Mouse (Mus musculus) lung, postnatal 10 days (tissue): ENCODE data around the gene Tecpr2.

ENCODE experiments used
- DNase-seq: peaks from one replicate; pipeline ENCODE4 v3.0.0; 2021

The Tecpr2 gene

DNA sequence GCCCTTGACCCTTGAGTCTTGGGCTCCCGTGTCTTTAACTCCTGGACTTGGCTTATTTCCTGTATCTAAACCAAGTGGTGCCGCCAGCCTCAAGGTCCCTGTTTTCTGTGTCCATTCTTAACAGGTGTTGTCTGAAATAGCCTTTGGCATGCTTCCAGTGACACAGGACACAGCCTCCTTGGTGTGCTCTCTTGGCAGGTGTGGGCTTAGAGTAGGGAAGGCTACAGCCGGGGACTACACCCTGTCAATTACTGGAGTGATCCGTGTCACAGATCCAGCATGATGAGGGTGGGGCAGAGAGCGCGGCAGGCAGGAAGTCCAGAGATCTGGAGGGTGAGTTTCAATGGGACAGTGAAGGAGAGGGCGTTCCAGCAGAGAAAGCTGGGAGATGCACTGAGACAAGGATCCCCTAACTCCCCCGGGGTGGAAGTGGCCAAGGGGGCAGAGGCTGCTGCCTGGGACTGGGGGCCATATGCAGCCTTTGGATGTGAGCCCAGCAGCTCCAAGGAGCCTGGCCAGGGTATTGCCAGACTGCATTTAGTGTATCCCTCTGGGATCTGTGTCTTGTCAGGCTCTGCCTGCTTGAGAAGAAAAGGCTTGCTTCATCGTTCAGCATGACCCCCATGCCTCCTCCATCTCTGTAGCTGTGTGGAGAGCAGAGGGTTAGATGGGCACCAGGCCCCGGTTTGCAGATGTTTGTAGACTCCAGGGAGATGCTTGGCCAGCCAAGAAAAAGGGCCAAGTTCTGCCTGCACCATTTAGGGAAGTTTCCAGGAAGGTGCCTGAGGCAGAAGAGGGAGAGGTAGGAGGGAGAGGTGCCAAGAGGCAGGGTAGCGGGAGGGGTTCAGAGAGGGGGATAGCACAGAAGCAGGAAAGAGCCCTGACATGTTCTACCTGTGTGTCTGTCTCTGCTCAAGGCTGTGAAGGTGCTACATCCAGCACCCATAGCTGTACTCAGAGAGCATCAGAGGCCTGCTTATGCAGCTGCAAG is 119.7 kb downstream of the Tecpr2 start:
- peak; percentile 33 for DNase-seq

DNA sequence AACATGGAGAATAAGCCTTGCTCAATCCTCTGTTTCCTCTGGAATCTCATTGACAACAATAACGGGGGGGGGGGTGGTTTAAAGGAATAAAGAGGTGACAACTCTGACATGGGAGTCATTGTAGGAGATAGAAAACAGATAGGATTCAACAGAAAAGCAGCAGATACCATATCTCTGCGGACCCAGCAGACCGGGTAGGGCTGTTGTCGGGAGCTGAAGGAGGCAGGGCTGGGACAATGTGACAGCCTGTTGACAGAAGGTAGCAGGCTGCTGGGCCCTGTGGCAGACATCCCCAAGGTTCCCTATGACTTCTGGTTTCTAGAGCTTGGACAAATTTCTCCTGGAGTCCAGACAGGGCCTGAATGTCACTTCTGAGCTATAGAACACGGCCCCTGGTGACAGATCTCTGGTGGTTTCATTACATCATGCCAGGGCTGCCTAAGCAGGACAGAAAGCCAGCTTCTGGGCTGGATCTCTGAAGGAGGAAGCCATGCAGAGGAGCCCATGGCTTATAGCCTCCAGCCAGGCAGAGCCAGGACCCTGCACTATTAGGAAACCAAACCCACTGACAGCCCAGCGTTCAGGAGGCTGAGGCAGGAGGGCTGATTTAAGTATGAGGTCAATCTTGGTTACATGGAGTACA is 120.7 kb downstream of the Tecpr2 start:
- peak; percentile 33 for DNase-seq

DNA sequence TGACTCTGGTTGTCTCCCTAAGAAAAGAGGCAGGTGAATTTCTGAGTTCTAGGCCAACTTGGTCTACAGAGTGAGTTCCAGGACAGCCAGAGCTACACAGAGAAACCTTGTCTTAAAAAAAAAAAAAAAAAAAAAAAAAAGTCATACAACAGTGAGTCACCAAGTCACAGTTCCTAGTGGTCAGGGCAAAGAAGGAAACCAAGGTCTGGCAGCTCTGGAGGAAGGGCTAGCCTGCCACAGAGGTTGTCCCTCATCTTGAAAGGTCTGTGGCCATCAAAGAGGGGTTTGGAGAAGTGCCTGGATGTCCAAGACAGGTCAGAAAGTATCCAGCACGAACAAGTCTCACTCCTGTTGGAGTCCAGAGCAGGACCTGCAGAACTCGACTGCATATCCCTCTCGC is 127.7 kb downstream of the Tecpr2 start:
- no peak for DNase-seq

DNA sequence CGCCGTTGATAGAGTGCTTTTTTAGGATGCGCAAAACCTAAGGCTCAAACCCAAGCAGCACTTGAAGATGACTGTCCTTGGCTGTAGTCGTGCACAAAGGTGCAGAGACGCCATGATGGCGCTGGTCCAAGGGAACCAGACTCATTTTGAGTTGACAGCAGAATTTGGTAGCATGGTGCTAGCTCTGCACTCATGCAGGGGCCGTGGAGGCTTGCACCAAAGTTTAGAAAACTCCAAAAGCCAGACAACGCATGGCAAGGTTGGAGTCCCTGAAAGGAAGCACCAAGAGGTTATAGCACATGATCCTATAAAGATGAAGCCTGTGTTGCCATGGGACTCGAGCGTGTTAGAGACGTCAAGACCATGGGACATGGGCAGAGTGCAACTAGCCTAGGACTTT is 129.0 kb downstream of the Tecpr2 start:
- DNase-seq, result no peak

DNA sequence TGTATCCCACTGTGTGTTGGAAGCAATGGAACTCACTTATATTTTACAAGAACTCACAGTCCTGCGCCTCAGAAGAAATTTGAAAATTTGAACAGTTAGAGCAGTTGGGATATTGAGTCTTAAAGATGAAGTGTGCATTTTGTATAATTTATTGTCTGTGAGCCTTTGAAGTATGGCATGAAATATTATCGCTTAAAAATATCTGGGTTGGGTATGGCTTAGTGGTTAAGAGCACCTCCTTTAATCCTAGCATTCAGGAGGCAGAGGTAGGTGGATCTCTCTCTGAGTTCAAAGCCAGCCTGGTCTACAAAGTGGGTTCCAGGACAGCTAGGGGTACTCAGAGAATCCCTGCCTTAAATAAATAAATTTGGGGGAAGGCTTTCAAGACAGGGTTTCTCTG is 130.0 kb downstream of the Tecpr2 start:
- no peak for DNase-seq

DNA sequence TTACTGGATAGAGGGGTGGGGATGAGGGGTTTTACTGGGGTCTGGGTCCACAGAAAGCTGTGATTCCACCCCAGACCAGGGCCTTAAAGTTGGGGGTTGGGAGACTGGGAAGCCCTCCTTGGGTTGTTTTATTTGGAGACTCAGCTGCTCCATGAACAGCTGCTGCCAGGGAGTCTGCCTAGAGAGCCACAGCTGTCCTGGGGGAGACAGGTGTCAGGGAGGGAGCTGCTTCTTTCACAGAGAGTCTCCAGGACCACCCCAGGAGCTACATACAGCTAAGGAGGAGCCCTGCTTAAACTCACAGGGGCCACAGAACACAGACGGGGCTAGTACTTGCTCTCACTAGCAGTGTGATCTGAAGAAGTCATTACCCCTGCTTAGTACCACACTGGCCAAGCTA is 132.1 kb downstream of the Tecpr2 start:
- no peak for DNase-seq

DNA sequence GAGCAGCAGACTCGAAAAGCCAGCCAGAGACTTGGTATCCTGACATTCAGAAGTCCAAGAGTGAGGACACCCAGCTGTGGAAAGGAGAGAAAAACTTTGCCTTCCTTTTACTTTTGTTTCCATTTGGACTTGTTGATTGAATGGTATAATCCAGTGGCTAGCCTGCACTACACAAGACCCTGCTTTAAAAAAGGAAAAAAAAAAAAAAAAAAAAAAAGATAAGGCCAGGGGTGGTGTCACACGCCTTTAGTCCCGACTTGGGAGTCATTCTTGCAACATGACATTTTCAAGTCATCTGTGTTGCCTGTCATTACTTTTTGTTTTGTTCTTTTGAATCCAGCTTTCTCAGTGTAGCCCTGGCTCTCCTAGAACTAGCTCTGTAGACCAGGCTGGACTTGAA is 132.5 kb downstream of the Tecpr2 start:
- no peak for DNase-seq
